Mouse (Mus musculus): ENCODE measurements around the gene Rora.
A peak's percentile ranks its signal among the peaks of the same experiment; 100 is the strongest.

Gene Rora

GRCm38 (mm10) chr9:68694889-68695495 is 41.4 kb downstream of the Rora start:
- DNase-seq, result no peak

DNA sequence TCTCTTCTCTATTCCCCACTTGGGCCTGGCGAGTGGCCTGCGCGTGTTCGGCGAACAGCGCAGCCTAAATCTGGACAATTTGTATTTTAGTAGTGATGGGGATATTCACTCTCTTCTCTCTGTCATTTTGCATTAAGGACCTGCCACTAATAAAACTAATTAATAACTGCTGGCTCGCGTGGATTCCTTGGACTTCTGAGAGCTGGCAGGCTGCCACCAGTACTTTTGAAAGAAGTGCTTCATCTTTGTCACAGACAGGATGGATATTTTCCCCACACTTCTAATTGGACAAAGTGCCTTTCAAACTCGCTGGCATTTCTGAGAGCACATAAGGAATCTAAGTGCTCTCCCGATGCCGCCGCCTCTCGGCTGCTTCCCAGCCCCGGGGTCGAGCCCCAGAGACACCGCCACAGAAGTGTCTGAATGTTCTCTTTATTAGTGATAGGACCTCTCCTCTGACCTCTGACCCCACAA is 41.9 kb downstream of the Rora start:
- peak; percentile 60 for DNase-seq

DNA sequence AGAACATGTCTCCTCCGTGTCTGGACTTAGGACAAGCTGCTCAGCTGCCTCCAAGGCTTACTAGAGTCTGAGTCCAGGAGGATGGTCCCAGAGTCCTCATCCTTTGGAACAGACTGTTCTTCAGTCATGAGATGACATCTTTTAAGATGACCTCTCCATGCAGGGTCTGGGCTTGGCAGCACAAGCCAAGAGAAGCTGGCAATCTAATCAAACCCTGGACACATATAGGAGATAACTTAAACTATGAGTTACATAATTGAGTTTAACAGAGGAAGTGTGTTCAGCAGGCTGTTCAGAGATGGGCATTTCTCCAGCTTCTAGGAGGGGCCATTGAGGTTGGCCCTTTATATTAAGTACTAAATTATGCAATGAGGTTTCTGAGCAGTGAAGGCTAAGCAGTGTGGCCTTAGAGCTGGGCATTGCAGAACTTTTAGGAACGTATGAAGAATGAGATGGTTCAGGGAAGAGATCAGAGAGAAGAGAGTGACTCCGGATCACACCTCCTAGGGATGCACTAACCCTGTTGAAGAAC is 42.9 kb downstream of the Rora start:
- DNase-seq, result peak; percentile 14

GRCm38 (mm10) chr9:68699341-68699740 is 45.8 kb downstream of the Rora start:
- no peak for DNase-seq

GRCm38 (mm10) chr9:68699856-68700255 is 46.3 kb downstream of the Rora start:
- no peak for DNase-seq

DNA sequence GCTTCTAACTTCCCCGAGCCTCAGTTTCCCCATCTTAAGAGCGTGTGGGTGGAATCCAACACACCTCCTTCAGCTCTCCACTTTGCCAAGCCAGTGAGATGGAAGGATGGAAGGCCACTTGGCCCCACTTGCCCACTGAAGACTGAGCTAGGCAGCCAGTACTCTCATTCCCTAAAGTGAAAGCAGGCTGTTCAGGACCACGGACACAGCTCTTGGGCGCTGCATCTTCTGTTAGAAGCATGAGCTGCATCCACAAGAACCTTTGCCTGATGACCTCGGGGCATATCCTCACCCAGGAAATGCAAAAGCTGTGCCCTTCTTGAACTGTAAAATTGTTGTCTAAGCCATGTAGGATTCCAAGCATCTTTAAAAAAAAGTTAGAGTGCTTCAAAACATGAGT is 54.0 kb downstream of the Rora start:
- no peak for DNase-seq

GRCm38 (mm10) chr9:68709232-68709631 is 55.6 kb downstream of the Rora start:
- DNase-seq, result no peak

DNA sequence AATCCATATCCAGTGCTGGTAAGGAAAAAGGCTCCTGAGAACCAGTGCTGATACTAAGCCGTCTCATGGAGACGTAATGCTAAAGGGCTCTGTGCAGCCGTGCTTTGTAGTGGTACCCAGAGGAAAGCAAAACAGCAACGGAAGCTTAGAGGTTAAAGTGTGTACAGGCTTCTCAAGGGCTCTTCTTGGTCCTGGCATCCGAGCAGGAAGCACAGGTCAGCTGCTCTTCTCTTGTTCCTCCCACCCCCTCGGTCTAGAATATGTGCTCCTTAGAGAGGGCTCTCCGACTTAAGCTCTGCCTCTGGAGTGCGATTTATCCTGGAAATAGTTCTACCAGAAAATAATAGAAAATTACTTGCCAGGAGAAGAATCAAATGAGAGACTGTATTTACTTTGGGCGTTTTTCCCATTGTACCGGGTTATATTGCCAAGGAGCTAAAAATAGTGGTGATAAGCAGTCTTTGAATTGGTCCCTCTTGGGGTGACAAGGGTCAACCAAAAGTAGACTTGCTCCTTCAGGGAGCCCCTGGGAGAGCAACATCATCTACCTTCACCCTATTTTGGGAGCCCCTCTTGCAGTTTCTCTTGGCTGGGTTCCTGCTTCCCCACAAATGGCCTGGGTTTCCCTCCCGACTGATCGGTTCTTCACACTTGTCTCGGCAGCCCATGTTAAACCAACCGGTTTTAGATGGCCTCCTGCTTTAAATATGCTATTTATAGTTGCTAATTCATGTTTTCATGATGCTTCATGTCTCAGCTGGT is 57.5 kb downstream of the Rora start:
- DNase-seq, result no peak

- peak; percentile 50 for DNase-seq
Measured at GRCm38 (mm10) chr9:68716961-68717360, 63.4 kb downstream of the Rora start.

- DNase-seq, result no peak
Measured at GRCm38 (mm10) chr9:68718427-68718826, 64.8 kb downstream of the Rora start.

- DNase-seq, result no peak
Measured at GRCm38 (mm10) chr9:68719286-68719685, 65.7 kb downstream of the Rora start.

GRCm38 (mm10) chr9:68724636-68725285 is 71.2 kb downstream of the Rora start:
- DNase-seq, result peak; percentile 61

GRCm38 (mm10) chr9:68727166-68727855 is 73.7 kb downstream of the Rora start:
- DNase-seq, result no peak

DNA sequence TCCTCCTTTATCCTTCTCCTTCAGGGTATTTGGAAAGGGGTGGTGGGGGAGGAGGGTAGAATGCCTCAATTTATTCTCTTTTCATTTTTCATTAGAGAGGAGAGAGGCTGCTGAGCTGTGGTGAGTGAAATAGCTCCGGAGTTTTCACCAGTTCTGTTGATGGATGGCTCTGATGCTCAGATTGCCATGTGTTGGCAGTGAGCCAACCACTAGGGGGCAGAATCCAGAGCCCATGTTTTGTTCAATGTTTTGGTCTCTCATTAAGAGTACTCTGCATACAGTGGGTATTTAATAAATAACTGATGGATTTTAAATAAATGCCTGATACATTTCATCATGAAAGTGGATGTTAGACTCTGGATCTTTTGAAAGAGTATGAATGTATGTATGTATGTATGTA is 77.9 kb downstream of the Rora start:
- DNase-seq, result no peak

GRCm38 (mm10) chr9:68732929-68733328 is 79.3 kb downstream of the Rora start:
- DNase-seq, result no peak

DNA sequence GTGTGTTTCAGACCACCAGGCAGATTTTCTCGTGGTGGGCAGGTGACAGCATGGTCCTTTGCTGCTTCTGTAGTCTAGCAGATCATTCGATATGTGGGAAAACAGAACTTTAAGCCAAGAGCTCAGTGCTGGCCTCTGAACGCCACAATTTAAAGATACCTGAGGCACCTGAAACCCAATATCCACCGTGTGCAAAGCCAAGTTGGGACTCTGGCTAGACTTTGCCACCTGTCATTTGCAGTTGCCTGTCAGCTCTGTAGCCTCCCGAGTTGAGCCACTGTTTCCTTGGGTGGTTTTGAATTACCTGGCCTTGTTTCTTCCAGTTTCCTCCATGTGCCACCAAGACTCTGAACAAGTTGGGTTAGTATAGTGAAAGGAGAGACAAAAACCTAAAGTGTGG is 82.3 kb downstream of the Rora start:
- no peak for DNase-seq

- DNase-seq, result no peak
Measured at GRCm38 (mm10) chr9:68737197-68737736, 83.7 kb downstream of the Rora start.

DNA sequence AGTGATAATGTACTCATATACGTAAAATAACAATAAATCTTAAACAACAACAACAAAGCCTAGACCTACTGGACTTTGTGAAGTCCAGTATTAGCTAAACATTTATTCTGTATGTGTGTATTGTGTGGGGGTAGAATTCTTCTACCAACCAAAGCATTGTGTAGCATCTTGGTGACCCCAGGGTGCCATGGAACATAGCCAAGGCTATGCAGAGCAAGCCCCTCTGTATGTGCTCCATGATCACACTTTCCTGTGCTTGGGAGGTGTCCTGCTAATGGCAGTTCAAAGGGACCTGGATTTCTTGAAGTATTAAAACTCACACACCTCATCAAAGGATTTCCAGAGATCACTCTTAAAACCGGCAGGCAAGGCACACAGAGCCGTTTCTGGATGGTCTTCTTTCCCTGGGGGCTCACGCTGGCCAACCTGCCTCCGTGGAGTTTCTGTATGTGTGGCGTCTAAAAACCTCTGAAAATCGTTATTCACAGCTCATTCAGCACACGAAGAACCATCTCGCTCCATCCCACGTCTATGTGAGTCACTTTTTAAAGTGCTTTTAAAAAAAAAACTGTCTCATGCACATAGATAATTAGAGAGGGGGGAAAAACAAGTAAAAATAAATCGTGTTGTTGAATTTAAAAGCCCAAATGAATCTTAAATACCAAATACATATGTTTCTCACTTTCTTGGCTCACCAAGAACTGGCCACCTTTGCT is 92.5 kb downstream of the Rora start:
- no peak for DNase-seq

DNA sequence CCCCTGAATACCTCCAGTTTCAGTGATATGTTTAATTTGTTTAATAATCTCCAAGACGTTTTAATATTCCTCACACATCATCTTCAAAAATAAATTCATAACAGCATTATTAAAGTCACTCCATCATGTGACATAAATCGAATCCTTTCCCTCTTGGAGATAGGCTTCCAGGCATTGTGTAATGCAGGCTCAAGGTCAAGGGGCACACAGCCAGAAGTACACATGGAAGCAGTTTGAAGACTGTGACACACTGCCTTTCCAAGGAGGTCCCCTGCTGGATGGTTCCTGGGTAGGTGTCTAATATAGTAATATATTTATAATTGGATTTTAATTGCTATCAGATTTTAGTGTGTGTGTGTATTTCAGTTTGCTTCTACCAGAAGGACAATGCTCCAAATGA is 103.4 kb downstream of the Rora start:
- peak; percentile 51 for DNase-seq

DNA sequence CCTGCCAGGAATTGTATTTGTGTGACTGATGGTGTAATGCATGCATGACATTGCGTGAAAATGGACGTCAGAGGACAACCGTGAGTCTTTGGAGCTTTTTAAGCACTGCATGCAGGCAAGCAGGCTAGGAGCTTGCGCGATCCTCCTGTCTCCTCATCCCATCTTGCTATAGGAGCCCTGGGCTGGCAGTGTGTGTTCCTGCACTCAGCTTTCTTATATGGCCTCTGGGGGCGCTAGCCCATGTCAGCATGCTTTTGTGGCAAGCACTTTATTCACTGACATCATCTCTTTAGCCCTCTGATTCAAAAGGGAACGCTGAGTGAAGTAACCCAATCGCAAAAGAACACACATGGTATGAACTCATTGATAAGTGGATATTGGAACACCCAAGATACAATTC is 105.7 kb downstream of the Rora start:
- no peak for DNase-seq

- no peak for DNase-seq
Measured at GRCm38 (mm10) chr9:68760329-68760728, 106.7 kb downstream of the Rora start.

- DNase-seq, result no peak
Measured at GRCm38 (mm10) chr9:68760876-68761275, 107.3 kb downstream of the Rora start.
